Mouse (Mus musculus) forebrain, embryonic 14.5 days (tissue): ENCODE results near the gene Mtfp1. TPM values are rescaled to one million over a fixed set of nuclear protein-coding genes. Genes with fewer than 3 reads are reported as not detected.

Source experiments
- ATAC-seq: fragments of 200-750 bp; cut with Nextera tagmentation; 2 replicates; pipeline ENCODE4 v1.8.0; 2017; ENCODE audit warnings: mild to moderate bottlenecking, moderate library complexity
- DNase-seq: peaks from one replicate; pipeline ENCODE4 v3.0.0-alpha.2; 2015; ENCODE audit warnings: low spot score
- H3K27ac ChIP-seq: fragments of 300-500 bp; sonication (generic); 2 replicates; pipeline ENCODE4 v1.5.1; 2014; ENCODE audit warnings: low read depth, mild to moderate bottlenecking, control low read depth, low read length, moderate library complexity
- H3K27me3 ChIP-seq: fragments of 300-500 bp; sonication (generic); replicated peaks from 2 replicates; pipeline ENCODE4 v1.6.1; 2014; ENCODE audit warnings: low read length, control low read depth, mixed read lengths; ENCODE audit not compliant: control insufficient read depth, insufficient read depth
- H3K36me3 ChIP-seq: fragments of 300-500 bp; sonication (generic); 2 replicates; pipeline ENCODE4 v1.6.1; 2014; ENCODE audit warnings: low read length, control low read depth; ENCODE audit not compliant: control insufficient read depth, insufficient read depth
- H3K4me1 ChIP-seq: fragments of 300-500 bp; sonication (generic); 2 replicates; pipeline ENCODE4 v1.6.1; 2014; ENCODE audit warnings: antibody characterized with exemption, low read length, control low read depth; ENCODE audit not compliant: control insufficient read depth, insufficient read depth
- H3K4me2 ChIP-seq: fragments of 300-500 bp; sonication (generic); 2 replicates; pipeline ENCODE4 v1.6.1; 2014; ENCODE audit warnings: mild to moderate bottlenecking, control low read depth, low read length
- H3K4me3 ChIP-seq: fragments of 300-500 bp; sonication (generic); 2 replicates; pipeline ENCODE4 v1.5.1; 2014; ENCODE audit warnings: low read depth, low read length, control low read depth
- H3K9ac ChIP-seq: fragments of 300-500 bp; sonication (generic); 2 replicates; pipeline ENCODE4 v1.6.1; 2014; ENCODE audit warnings: mild to moderate bottlenecking, low read length, control low read depth, moderate library complexity
- H3K9me3 ChIP-seq: fragments of 300-500 bp; sonication (generic); replicated peaks from 2 replicates; pipeline ENCODE4 v1.6.1; 2016; ENCODE audit warnings: low read length, control low read depth, mixed read lengths; ENCODE audit not compliant: control insufficient read depth
- WGBS: fragments of 180-500 bp; shearing (Covaris S2); extraction: QIAGEN DNeasy Blood & Tissue Kit; methylation state at CpG from one replicate; pipeline ENCODE4 v1.1.7; 2014; 5-methylcytosine and 5-hydroxymethylcytosine counted together
- polyA plus RNA-seq: library from polyadenylated mRNA; unstranded; fragments of >200 nt; fragmentation: Nextera tagmentation; extraction: Ambion mirVana; gene quantifications from 2 replicates; pipeline ENCODE4 v1.2.1, GENCODE M21; 2014

The Mtfp1 gene
- polyA plus RNA-seq, 1 experiment from 2014 or later = 6.7 TPM

- 3% methylated on average over 45 of the region's 45 CpGs for WGBS
Measured at GRCm38 (mm10) chr11:4096054-4096984, 1.1 kb upstream of the Mtfp1 start.

GRCm38 (mm10) chr11:4094378-4095170 lies 671 bp downstream of the Mtfp1 start:
- DNase-seq = peak; percentile 47
- Histone ChIP-seq H3K27ac (peak overlapping the region; percentile 48; the same call in 1 of the 2 replicates), H3K4me2 (peak overlapping the region; percentile 83), H3K9ac (peak overlapping the region; percentile 62), H3K9me3 (no peaks in the 10 kb centered on the region), H3K4me3 (peak overlapping the region; percentile 47), H3K36me3 (0 out of 2 replicates have a peak, but pooled peaks cover 3% of the 10 kb centered on the region), H3K4me1 (peaks cover 17% of the 10 kb centered on the region), H3K27me3 (no peaks in the 10 kb centered on the region)
- ATAC-seq = no peak
- WGBS = 5% methylated on average over 24 of the region's 24 CpGs

More at GRCm38 (mm10) chr11:4096054-4096984, 1.1 kb upstream of the Mtfp1 start:
- Histone ChIP-seq H3K27ac (peak overlapping the region; percentile 87), H3K4me1 (peaks cover 17% of the 10 kb centered on the region), H3K4me2 (peak overlapping the region; percentile 83), H3K9ac (peak overlapping the region; percentile 86), H3K36me3 (0 out of 2 replicates have a peak, but pooled peaks cover 3% of the 10 kb centered on the region), H3K27me3 (no peaks in the 10 kb centered on the region), H3K4me3 (peak overlapping the region; percentile 47), H3K9me3 (no peaks in the 10 kb centered on the region)
- ATAC-seq (peak; percentile 95), DNase-seq (peak; percentile 99)

GRCm38 (mm10) chr11:4093459-4094377 lies 1.5 kb downstream of the Mtfp1 start:
- Histone ChIP-seq H3K4me2 (no peak overlapping the region), H3K27me3 (no peaks in the 10 kb centered on the region), H3K4me3 (no peak overlapping the region), H3K27ac (no peak overlapping the region), H3K36me3 (0 out of 2 replicates have a peak, but pooled peaks cover 3% of the 10 kb centered on the region), H3K9me3 (no peaks in the 10 kb centered on the region), H3K9ac (no peak overlapping the region), H3K4me1 (peaks cover 17% of the 10 kb centered on the region)
- no peak for ATAC-seq
- WGBS = 87% methylated on average over 18 of the region's 18 CpGs
- DNase-seq = no peak

GRCm38 (mm10) chr11:4087267-4087666 lies 8.0 kb downstream of the Mtfp1 start:
- Histone ChIP-seq H3K4me1 (no peaks in the 10 kb centered on the region), H3K27ac (no peak overlapping the region), H3K9me3 (no peaks in the 10 kb centered on the region), H3K4me2 (no peak overlapping the region), H3K9ac (no peak overlapping the region), H3K36me3 (0 out of 2 replicates have a peak, but pooled peaks cover 3% of the 10 kb centered on the region), H3K4me3 (no peak overlapping the region), H3K27me3 (no peaks in the 10 kb centered on the region)
- 52% methylated on average over 2 of the region's 2 CpGs for WGBS
- DNase-seq = no peak
- no peak for ATAC-seq

- Histone ChIP-seq H3K9me3 (no peaks in the 10 kb centered on the region), H3K36me3 (no peaks in the 10 kb centered on the region), H3K4me1 (no peaks in the 10 kb centered on the region), H3K27me3 (no peaks in the 10 kb centered on the region), H3K4me3 (no peak overlapping the region), H3K9ac (no peak overlapping the region), H3K4me2 (no peak overlapping the region), H3K27ac (no peak overlapping the region)
- no peak for DNase-seq
- 62% methylated on average over 1 of the region's 1 CpGs for WGBS
- no peak for ATAC-seq
Measured at GRCm38 (mm10) chr11:4086246-4086645, 9.0 kb downstream of the Mtfp1 start.

GRCm38 (mm10) chr11:4083316-4084078 lies 11.7 kb downstream of the Mtfp1 start:
- DNase-seq = peak; percentile 90
- H3K27ac ChIP-seq = no peak overlapping the region
- no peak overlapping the region for H3K4me3 ChIP-seq
- no peaks in the 10 kb centered on the region for H3K36me3 ChIP-seq
- no peak overlapping the region for H3K4me2 ChIP-seq
- no peaks in the 10 kb centered on the region; the same call in 1 of the 2 replicates for H3K27me3 ChIP-seq
- 34% methylated on average over 5 of the region's 5 CpGs for WGBS
- H3K9me3 ChIP-seq = no peaks in the 10 kb centered on the region
- no peaks in the 10 kb centered on the region for H3K4me1 ChIP-seq
- ATAC-seq = peak; percentile 62; the same call in 1 of the 2 replicates
- H3K9ac ChIP-seq = no peak overlapping the region

GRCm38 (mm10) chr11:4080219-4080618 lies 15.0 kb downstream of the Mtfp1 start:
- DNase-seq (peak; percentile 69), ATAC-seq (0 out of 2 replicates have a peak, but pooled peaks have one; percentile 7)
- WGBS = 16% methylated on average over 4 of the region's 4 CpGs

More at GRCm38 (mm10) chr11:4080219-4080618, 15.0 kb downstream of the Mtfp1 start:
- H3K4me3 ChIP-seq = no peak overlapping the region
- no peaks in the 10 kb centered on the region for H3K4me1 ChIP-seq
- no peak overlapping the region for H3K4me2 ChIP-seq
- no peaks in the 10 kb centered on the region for H3K9me3 ChIP-seq
- H3K27me3 ChIP-seq = no peaks in the 10 kb centered on the region; the same call in 1 of the 2 replicates
- H3K36me3 ChIP-seq = no peaks in the 10 kb centered on the region
- H3K9ac ChIP-seq = no peak overlapping the region
- H3K27ac ChIP-seq = no peak overlapping the region
